Mouse (Mus musculus): ENCODE measurements around the gene Plekhm1. TPM values are rescaled to one million over a fixed set of nuclear protein-coding genes. Genes with fewer than 3 reads are reported as not detected.

Plekhm1 gene
- polyA plus RNA-seq, 1 experiment, result 6.3 TPM

DNA sequence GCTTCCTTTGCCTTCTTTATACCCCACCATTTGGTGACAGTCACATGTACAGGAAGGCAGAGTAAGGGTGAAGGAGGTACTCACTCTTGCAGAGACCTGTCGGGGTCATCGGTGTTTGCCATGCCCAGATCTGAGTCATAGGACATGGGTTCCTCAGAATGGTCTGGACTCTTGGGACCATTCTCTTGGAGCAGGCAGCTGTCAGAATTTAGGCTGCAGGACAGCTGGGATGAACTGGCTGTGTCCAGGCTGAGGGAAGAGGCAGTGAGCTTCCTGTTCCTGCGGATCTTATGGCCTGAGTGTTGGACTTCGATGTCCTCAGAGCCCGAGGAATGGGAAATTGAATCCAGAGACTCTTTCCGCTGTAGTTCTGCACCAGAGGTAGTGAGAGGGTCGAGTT lies 17.9 kb downstream of the Plekhm1 start:
- no peaks in the 10 kb centered on the region for H3K4me1 ChIP-seq (ENCODE audit: control insufficient read depth, insufficient read depth, low read length)
- no peak overlapping the region for H3K4me3 ChIP-seq (ENCODE audit: control insufficient read depth, low read depth, low read length)
- no peaks in the 10 kb centered on the region; the same call in 1 of the 2 replicates for H3K36me3 ChIP-seq (ENCODE audit: control insufficient read depth, insufficient read depth, low read length)

DNA sequence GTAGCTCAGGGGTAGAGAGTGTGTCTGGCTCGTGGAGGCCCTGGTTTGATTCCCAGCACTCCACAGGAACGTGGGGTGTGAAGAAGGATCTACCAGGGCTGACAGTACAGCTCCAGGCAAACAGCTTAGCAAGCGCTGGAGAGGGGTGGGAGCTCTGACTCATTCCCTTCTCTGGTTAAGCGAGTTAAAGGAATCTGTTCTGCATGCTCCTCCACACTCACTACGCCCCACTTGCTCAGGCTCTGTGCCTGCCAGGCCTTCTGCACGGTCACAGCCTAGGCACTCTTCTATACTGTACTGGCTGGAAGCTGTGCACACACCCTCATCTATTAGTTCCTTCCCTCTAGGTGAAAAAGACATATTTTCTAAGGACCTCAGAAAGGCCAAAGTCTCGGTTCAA lies 18.5 kb downstream of the Plekhm1 start:
- Histone ChIP-seq H3K36me3 (ENCODE audit: control insufficient read depth, insufficient read depth, low read length) (no peaks in the 10 kb centered on the region; the same call in 1 of the 2 replicates), H3K4me3 (ENCODE audit: control insufficient read depth, low read depth, low read length) (no peak overlapping the region), H3K27ac (ENCODE audit: control insufficient read depth, insufficient read depth, low read depth, low read length) (no peak overlapping the region), H3K27me3 (ENCODE audit: control insufficient read depth, insufficient read depth, low read length) (no peaks in the 10 kb centered on the region), H3K4me1 (ENCODE audit: control insufficient read depth, insufficient read depth, low read length) (no peaks in the 10 kb centered on the region)
- TF ChIP-seq POLR2A (IDR thresholded peaks at IDR 0.05; ENCODE audit: control insufficient read depth, low read depth, low read length) (no peak), CTCF (IDR thresholded peaks at IDR 0.05; ENCODE audit: control insufficient read depth, insufficient read depth, insufficient replicate concordance, low read depth, low read length) (no peak)

More for the DNA sequence above, 17.9 kb downstream of the Plekhm1 start:
- Histone ChIP-seq H3K27me3 (ENCODE audit: control insufficient read depth, insufficient read depth, low read length) (no peaks in the 10 kb centered on the region), H3K27ac (ENCODE audit: control insufficient read depth, insufficient read depth, low read depth, low read length) (no peak overlapping the region)
- no peak for TF ChIP-seq POLR2A (IDR thresholded peaks at IDR 0.05; ENCODE audit: control insufficient read depth, low read depth, low read length)
- no peak for TF ChIP-seq CTCF (IDR thresholded peaks at IDR 0.05; ENCODE audit: control insufficient read depth, insufficient read depth, insufficient replicate concordance, low read depth, low read length)

DNA sequence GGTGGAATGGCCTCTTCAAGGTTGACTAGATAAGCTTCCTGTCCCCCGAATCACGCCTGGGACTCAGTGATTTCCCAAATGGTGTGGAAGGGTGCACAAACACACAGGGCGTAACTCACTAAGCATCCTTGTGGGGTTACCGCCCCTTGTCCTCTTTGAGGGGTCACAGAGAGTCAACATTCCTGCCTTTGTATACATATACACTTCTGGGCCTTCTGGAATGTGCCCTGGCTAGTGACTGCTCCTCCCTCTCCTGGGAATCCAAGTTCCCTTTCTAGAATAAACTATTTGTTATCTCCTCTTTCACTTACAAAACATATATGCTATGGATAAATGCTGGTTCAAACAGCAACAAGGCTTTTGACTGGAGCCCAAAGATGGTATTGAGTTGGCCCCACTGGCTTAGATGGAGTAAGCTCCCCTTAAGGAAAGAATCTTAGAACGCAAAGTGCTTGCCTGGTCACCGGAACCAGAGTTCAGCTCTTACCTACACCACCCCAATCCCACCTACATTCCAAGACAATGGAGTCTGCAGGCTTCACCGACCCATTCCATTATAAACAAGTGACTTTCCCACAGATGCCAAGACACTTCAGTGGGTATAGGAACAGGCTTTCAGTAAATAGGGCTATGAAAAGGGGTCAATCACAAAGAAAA lies 24.5 kb downstream of the Plekhm1 start:
- TF ChIP-seq CTCF (IDR thresholded peaks at IDR 0.05; ENCODE audit: control insufficient read depth, insufficient read depth, insufficient replicate concordance, low read depth, low read length) (no peak), POLR2A (IDR thresholded peaks at IDR 0.05; ENCODE audit: control insufficient read depth, low read depth, low read length) (no peak)
- no peak overlapping the region for H3K27ac ChIP-seq (ENCODE audit: control insufficient read depth, insufficient read depth, low read depth, low read length)

DNA sequence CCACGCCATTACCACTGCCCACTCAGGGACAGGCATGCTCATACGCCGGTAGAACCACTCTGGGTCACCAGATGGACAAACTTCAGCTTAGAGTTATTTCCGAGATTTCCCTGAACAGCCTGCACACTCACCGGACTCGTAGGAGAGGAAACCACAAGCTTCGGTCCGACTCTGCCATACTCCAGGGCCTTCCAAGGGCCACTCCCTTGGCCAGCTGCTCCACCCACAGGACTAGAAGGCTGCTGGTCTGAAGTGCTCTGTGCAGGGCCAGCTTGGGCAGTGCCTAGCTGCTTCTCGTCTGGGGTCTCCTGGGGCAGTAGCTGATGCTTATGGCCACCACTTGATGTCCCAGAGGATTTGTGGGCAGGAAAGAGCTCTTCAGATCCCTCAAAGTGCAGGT lies 25.7 kb downstream of the Plekhm1 start:
- TF ChIP-seq POLR2A (IDR thresholded peaks at IDR 0.05; ENCODE audit: control insufficient read depth, low read depth, low read length) (no peak), CTCF (IDR thresholded peaks at IDR 0.05; ENCODE audit: control insufficient read depth, insufficient read depth, insufficient replicate concordance, low read depth, low read length) (no peak)
- Histone ChIP-seq H3K27ac (ENCODE audit: control insufficient read depth, insufficient read depth, low read depth, low read length) (no peak overlapping the region), H3K4me1 (ENCODE audit: control insufficient read depth, insufficient read depth, low read length) (no peaks in the 10 kb centered on the region), H3K4me3 (ENCODE audit: control insufficient read depth, low read depth, low read length) (no peak overlapping the region), H3K27me3 (ENCODE audit: control insufficient read depth, insufficient read depth, low read length) (no peaks in the 10 kb centered on the region), H3K36me3 (ENCODE audit: control insufficient read depth, insufficient read depth, low read length) (peaks cover 1% of the 10 kb centered on the region; the same call in 1 of the 2 replicates)

More for the DNA sequence above, 24.5 kb downstream of the Plekhm1 start:
- Histone ChIP-seq H3K36me3 (ENCODE audit: control insufficient read depth, insufficient read depth, low read length) (peaks cover 1% of the 10 kb centered on the region; the same call in 1 of the 2 replicates), H3K27me3 (ENCODE audit: control insufficient read depth, insufficient read depth, low read length) (no peaks in the 10 kb centered on the region), H3K4me1 (ENCODE audit: control insufficient read depth, insufficient read depth, low read length) (no peaks in the 10 kb centered on the region), H3K4me3 (ENCODE audit: control insufficient read depth, low read depth, low read length) (no peak overlapping the region)

DNA sequence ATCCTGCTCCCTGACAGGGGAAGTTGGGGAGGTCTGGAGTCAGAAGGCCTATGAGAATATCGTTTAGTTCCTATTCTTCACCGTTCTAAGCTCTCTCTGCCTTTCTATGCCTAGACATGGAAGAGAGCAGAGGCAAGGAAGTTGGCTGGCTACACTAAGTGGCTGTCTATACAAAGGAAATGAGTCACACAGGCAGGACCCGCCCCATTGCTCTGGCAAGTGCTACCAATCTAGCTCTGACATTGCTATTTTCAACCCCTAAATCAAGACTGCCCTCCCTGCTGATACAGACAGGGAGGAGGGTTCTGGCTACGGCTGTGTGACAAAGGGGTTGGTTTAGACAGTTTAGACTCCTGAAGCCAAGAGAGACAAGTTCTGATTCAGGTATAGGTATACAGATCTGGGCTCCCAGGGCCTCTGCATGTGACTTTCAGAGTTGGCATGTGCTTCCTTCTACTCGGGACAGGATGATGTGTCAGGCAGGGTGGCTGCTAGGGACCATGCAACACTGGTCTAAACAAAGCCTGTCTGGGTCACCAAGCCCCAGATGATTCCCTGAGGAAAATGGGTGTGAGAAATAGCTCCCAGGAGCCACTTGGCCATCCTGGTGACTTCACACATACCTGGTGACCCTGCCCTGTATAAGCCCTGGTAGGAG lies 30.4 kb downstream of the Plekhm1 start:
- Histone ChIP-seq H3K27ac (ENCODE audit: control insufficient read depth, insufficient read depth, low read depth, low read length) (no peak overlapping the region), H3K4me1 (ENCODE audit: control insufficient read depth, insufficient read depth, low read length) (no peaks in the 10 kb centered on the region), H3K27me3 (ENCODE audit: control insufficient read depth, insufficient read depth, low read length) (no peaks in the 10 kb centered on the region), H3K36me3 (ENCODE audit: control insufficient read depth, insufficient read depth, low read length) (peaks cover 1% of the 10 kb centered on the region), H3K4me3 (ENCODE audit: control insufficient read depth, low read depth, low read length) (no peak overlapping the region)
- no peak for TF ChIP-seq POLR2A (IDR thresholded peaks at IDR 0.05; ENCODE audit: control insufficient read depth, low read depth, low read length)
- no peak for TF ChIP-seq CTCF (IDR thresholded peaks at IDR 0.05; ENCODE audit: control insufficient read depth, insufficient read depth, insufficient replicate concordance, low read depth, low read length)

DNA sequence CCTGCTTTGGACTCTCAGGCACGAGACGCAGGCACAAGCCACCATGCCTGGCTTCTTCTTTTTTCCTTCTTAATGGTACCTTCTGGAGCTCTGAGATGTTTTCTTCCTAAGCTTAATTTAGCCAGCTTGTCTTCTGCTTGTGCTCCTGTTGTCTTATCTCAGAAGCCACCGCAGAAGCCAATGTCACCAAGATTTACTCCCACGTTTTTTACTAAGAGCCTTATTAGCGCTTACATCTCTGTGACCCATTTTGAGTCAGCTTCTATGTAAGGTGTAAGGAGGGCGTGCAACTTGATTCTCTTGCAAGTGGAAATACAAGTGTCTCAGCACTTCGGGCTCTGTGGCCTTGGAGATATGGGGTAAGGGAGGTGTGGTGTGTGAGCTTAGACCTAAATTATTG lies 31.0 kb downstream of the Plekhm1 start:
- H3K36me3 ChIP-seq (ENCODE audit: control insufficient read depth, insufficient read depth, low read length), result no peaks in the 10 kb centered on the region; the same call in 1 of the 2 replicates
- no peaks in the 10 kb centered on the region for H3K27me3 ChIP-seq (ENCODE audit: control insufficient read depth, insufficient read depth, low read length)
- no peak overlapping the region for H3K27ac ChIP-seq (ENCODE audit: control insufficient read depth, insufficient read depth, low read depth, low read length)
- no peak overlapping the region for H3K4me3 ChIP-seq (ENCODE audit: control insufficient read depth, low read depth, low read length)
- TF ChIP-seq CTCF (IDR thresholded peaks at IDR 0.05; ENCODE audit: control insufficient read depth, insufficient read depth, insufficient replicate concordance, low read depth, low read length), result no peak
- no peak for TF ChIP-seq POLR2A (IDR thresholded peaks at IDR 0.05; ENCODE audit: control insufficient read depth, low read depth, low read length)
- H3K4me1 ChIP-seq (ENCODE audit: control insufficient read depth, insufficient read depth, low read length), result no peaks in the 10 kb centered on the region

DNA sequence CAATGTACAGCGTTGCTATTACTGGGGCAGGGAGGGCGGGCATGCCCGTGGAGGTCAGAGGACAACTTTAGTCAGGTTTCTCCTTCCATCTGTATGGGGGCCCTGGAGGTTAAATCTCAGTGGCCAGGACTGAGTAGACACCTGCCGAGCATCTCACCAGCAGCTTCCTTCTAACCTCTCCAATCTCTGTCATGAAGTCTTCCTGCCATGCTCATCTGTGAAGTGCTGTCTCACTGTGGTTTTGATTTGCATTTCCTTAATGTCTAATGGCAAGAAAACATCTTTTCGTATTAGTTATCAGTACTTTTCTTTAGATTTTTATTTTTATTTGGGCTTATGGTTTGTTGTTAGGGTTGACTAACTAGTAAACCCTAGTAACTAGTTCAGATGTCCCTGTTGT lies 32.0 kb downstream of the Plekhm1 start:
- H3K36me3 ChIP-seq (ENCODE audit: control insufficient read depth, insufficient read depth, low read length), result no peaks in the 10 kb centered on the region; the same call in none of the 2 replicates
- no peaks in the 10 kb centered on the region for H3K4me1 ChIP-seq (ENCODE audit: control insufficient read depth, insufficient read depth, low read length)
- no peaks in the 10 kb centered on the region for H3K27me3 ChIP-seq (ENCODE audit: control insufficient read depth, insufficient read depth, low read length)
- H3K4me3 ChIP-seq (ENCODE audit: control insufficient read depth, low read depth, low read length), result no peak overlapping the region
- TF ChIP-seq CTCF (IDR thresholded peaks at IDR 0.05; ENCODE audit: control insufficient read depth, insufficient read depth, insufficient replicate concordance, low read depth, low read length), result no peak
- no peak for TF ChIP-seq POLR2A (IDR thresholded peaks at IDR 0.05; ENCODE audit: control insufficient read depth, low read depth, low read length)
- no peak overlapping the region for H3K27ac ChIP-seq (ENCODE audit: control insufficient read depth, insufficient read depth, low read depth, low read length)
